Mouse (Mus musculus): ENCODE results near the gene Arid2. TPM values are rescaled to one million over a fixed set of nuclear protein-coding genes. Genes with fewer than 3 reads are reported as not detected.

Arid2 gene
- polyA plus RNA-seq, 1 experiment from 2014 or later = 21.5 TPM

- Histone ChIP-seq H3K9me3 (replicated peaks) (0 out of 2 replicates have a peak, but pooled peaks cover 3% of the 10 kb centered on the region), H3K27ac (ENCODE audit: poor library complexity, severe bottlenecking) (peak overlapping the region; percentile 100), H3K36me3 (peaks cover 9% of the 10 kb centered on the region), H3K4me3 (peak overlapping the region; percentile 75), H3K27me3 (replicated peaks) (no peaks in the 10 kb centered on the region), H3K4me2 (peak overlapping the region; percentile 95), H3K9ac (peak overlapping the region; percentile 99), H3K4me1 (replicated peaks) (peaks cover 33% of the 10 kb centered on the region)
- WGBS = under 1% methylated on average over 63 of the region's 64 CpGs
- peak; percentile 78 for ATAC-seq (ENCODE audit: insufficient number of reproducible peaks, low FRiP score)
These were observed 1.8 kb upstream of the Arid2 start for GRCm38 (mm10) chr15:96285323-96286014.

- Histone ChIP-seq H3K4me1 (replicated peaks) (peaks cover 29% of the 10 kb centered on the region), H3K9me3 (replicated peaks) (no peaks in the 10 kb centered on the region), H3K9ac (peak overlapping the region; percentile 99), H3K4me2 (peak overlapping the region; percentile 95), H3K27me3 (replicated peaks) (no peaks in the 10 kb centered on the region), H3K4me3 (peak overlapping the region; percentile 75), H3K27ac (ENCODE audit: poor library complexity, severe bottlenecking) (peak overlapping the region; percentile 100), H3K36me3 (peaks cover 3% of the 10 kb centered on the region)
- 2% methylated on average over 72 of the region's 72 CpGs for WGBS
- peak; percentile 70 for ATAC-seq (ENCODE audit: insufficient number of reproducible peaks, low FRiP score)
These were observed 1.0 kb upstream of the Arid2 start for GRCm38 (mm10) chr15:96286015-96286934.

GRCm38 (mm10) chr15:96286935-96287292 is 404 bp upstream of the Arid2 start:
- Histone ChIP-seq H3K27ac (ENCODE audit: poor library complexity, severe bottlenecking) (peak overlapping the region; percentile 100), H3K9me3 (replicated peaks) (no peaks in the 10 kb centered on the region)
- WGBS = 8% methylated on average over 48 of the region's 63 CpGs

GRCm38 (mm10) chr15:96287976-96288835 is 888 bp downstream of the Arid2 start:
- H3K9ac ChIP-seq = peak overlapping the region; percentile 96
- H3K36me3 ChIP-seq = 0 out of 2 replicates have a peak, but pooled peaks cover 9% of the 10 kb centered on the region
- no peak for ATAC-seq (ENCODE audit: insufficient number of reproducible peaks, low FRiP score)
- 4% methylated on average over 86 of the region's 97 CpGs for WGBS
- peak overlapping the region; percentile 75 for H3K4me3 ChIP-seq
- peak overlapping the region; percentile 100 for H3K27ac ChIP-seq (ENCODE audit: poor library complexity, severe bottlenecking)
- peak overlapping the region; percentile 95 for H3K4me2 ChIP-seq
- no peaks in the 10 kb centered on the region for H3K9me3 ChIP-seq (replicated peaks)
- no peaks in the 10 kb centered on the region for H3K27me3 ChIP-seq (replicated peaks)
- H3K4me1 ChIP-seq (replicated peaks) = peaks cover 17% of the 10 kb centered on the region

More at GRCm38 (mm10) chr15:96286935-96287292, 404 bp upstream of the Arid2 start:
- Histone ChIP-seq H3K4me1 (replicated peaks) (peaks cover 26% of the 10 kb centered on the region), H3K36me3 (0 out of 2 replicates have a peak, but pooled peaks cover 5% of the 10 kb centered on the region), H3K9ac (peak overlapping the region; percentile 96), H3K4me3 (peak overlapping the region; percentile 75), H3K27me3 (replicated peaks) (no peaks in the 10 kb centered on the region), H3K4me2 (peak overlapping the region; percentile 95)
- peak; percentile 46 for ATAC-seq (ENCODE audit: insufficient number of reproducible peaks, low FRiP score)

GRCm38 (mm10) chr15:96288836-96289390 is 1.6 kb downstream of the Arid2 start:
- no peaks in the 10 kb centered on the region for H3K9me3 ChIP-seq (replicated peaks)
- H3K9ac ChIP-seq = peak overlapping the region; percentile 96
- 10% methylated on average over 9 of the region's 9 CpGs for WGBS
- 0 out of 2 replicates have a peak, but pooled peaks cover 9% of the 10 kb centered on the region for H3K36me3 ChIP-seq
- H3K27me3 ChIP-seq (replicated peaks) = no peaks in the 10 kb centered on the region
- peak overlapping the region; percentile 75 for H3K4me3 ChIP-seq
- peak overlapping the region; percentile 95 for H3K4me2 ChIP-seq
- H3K4me1 ChIP-seq (replicated peaks) = peaks cover 15% of the 10 kb centered on the region
- no peak for ATAC-seq (ENCODE audit: insufficient number of reproducible peaks, low FRiP score)
- H3K27ac ChIP-seq (ENCODE audit: poor library complexity, severe bottlenecking) = peak overlapping the region; percentile 100

GRCm38 (mm10) chr15:96290001-96290400 is 2.7 kb downstream of the Arid2 start:
- Histone ChIP-seq H3K27me3 (replicated peaks) (no peaks in the 10 kb centered on the region), H3K4me2 (peak overlapping the region; percentile 48), H3K36me3 (0 out of 2 replicates have a peak, but pooled peaks cover 12% of the 10 kb centered on the region), H3K27ac (ENCODE audit: poor library complexity, severe bottlenecking) (no peak overlapping the region), H3K9ac (no peak overlapping the region), H3K4me3 (no peak overlapping the region), H3K4me1 (replicated peaks) (peaks cover 19% of the 10 kb centered on the region), H3K9me3 (replicated peaks) (no peaks in the 10 kb centered on the region)
- no peak for ATAC-seq (ENCODE audit: insufficient number of reproducible peaks, low FRiP score)
- WGBS = 62% methylated on average over 1 of the region's 1 CpGs

- H3K36me3 ChIP-seq = 0 out of 2 replicates have a peak, but pooled peaks cover 12% of the 10 kb centered on the region
- H3K4me1 ChIP-seq (replicated peaks) = peaks cover 34% of the 10 kb centered on the region
- no peak overlapping the region for H3K27ac ChIP-seq (ENCODE audit: poor library complexity, severe bottlenecking)
- WGBS = 48% methylated on average over 3 of the region's 3 CpGs
- no peak overlapping the region for H3K4me3 ChIP-seq
- no peak for ATAC-seq (ENCODE audit: insufficient number of reproducible peaks, low FRiP score)
- no peaks in the 10 kb centered on the region for H3K9me3 ChIP-seq (replicated peaks)
- H3K27me3 ChIP-seq (replicated peaks) = no peaks in the 10 kb centered on the region
- H3K4me2 ChIP-seq = no peak overlapping the region
- no peak overlapping the region for H3K9ac ChIP-seq
These were observed 6.1 kb downstream of the Arid2 start for GRCm38 (mm10) chr15:96293444-96293843.

- no peak for ATAC-seq (ENCODE audit: insufficient number of reproducible peaks, low FRiP score)
- 0 out of 2 replicates have a peak, but pooled peaks cover 10% of the 10 kb centered on the region for H3K36me3 ChIP-seq
- no peak overlapping the region for H3K4me3 ChIP-seq
- H3K9ac ChIP-seq = no peak overlapping the region
- WGBS = 72% methylated on average over 9 of the region's 9 CpGs
- H3K4me2 ChIP-seq = no peak overlapping the region
- no peaks in the 10 kb centered on the region for H3K27me3 ChIP-seq (replicated peaks)
- no peak overlapping the region for H3K27ac ChIP-seq (ENCODE audit: poor library complexity, severe bottlenecking)
- peaks cover 25% of the 10 kb centered on the region for H3K4me1 ChIP-seq (replicated peaks)
- no peaks in the 10 kb centered on the region for H3K9me3 ChIP-seq (replicated peaks)
These were observed 9.8 kb downstream of the Arid2 start for GRCm38 (mm10) chr15:96297078-96297590.

- no peak overlapping the region for H3K4me3 ChIP-seq
- H3K27me3 ChIP-seq (replicated peaks) = no peaks in the 10 kb centered on the region
- H3K9ac ChIP-seq = no peak overlapping the region
- 94% methylated on average over 9 of the region's 9 CpGs for WGBS
- ATAC-seq (ENCODE audit: insufficient number of reproducible peaks, low FRiP score) = no peak
- no peak overlapping the region for H3K4me2 ChIP-seq
- H3K4me1 ChIP-seq (replicated peaks) = peaks cover 25% of the 10 kb centered on the region
- peaks cover 12% of the 10 kb centered on the region for H3K36me3 ChIP-seq
- H3K27ac ChIP-seq (ENCODE audit: poor library complexity, severe bottlenecking) = no peak overlapping the region
- H3K9me3 ChIP-seq (replicated peaks) = no peaks in the 10 kb centered on the region
These were observed 10.4 kb downstream of the Arid2 start for GRCm38 (mm10) chr15:96297623-96298188.

- Histone ChIP-seq H3K36me3 (peaks cover 35% of the 10 kb centered on the region), H3K9ac (no peak overlapping the region), H3K4me2 (no peak overlapping the region), H3K4me1 (replicated peaks) (0 out of 2 replicates have a peak, but pooled peaks cover 7% of the 10 kb centered on the region), H3K9me3 (replicated peaks) (no peaks in the 10 kb centered on the region), H3K27ac (ENCODE audit: poor library complexity, severe bottlenecking) (no peak overlapping the region), H3K27me3 (replicated peaks) (no peaks in the 10 kb centered on the region), H3K4me3 (no peak overlapping the region)
- WGBS = 70% methylated on average over 6 of the region's 6 CpGs
- ATAC-seq (ENCODE audit: insufficient number of reproducible peaks, low FRiP score) = no peak
These were observed 22.0 kb downstream of the Arid2 start for GRCm38 (mm10) chr15:96309310-96309709.
